Mouse (Mus musculus): ENCODE results near the gene Adora2a. TPM values are rescaled to one million over a fixed set of nuclear protein-coding genes. Genes with fewer than 3 reads are reported as not detected.
A peak's percentile ranks its signal among the peaks of the same experiment; 100 is the strongest.

The Adora2a gene
- polyA plus RNA-seq, 1 experiment from 2014 or later, result 2.2 TPM

DNA sequence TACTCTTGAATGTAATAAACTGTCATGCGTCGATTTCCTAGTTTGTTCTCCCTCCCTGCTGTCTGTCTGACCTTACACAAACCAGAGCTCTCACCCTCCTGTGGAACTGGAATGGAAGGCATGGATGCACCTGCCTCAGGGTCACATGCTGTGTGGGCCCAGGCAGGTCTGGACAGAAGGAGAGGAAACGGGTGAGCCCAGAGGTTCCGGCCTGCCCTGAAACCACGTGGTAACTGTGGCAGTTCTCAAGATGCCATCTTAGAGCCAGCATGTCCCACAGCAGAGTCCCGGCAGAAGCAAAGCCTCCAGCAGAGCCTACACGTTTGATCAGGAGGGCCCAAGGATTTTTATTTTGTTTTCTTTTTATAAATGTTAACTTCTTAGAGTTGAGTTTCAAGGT, 4.3 kb upstream of the Adora2a start:
- Histone ChIP-seq H3K27me3 (peaks cover 29% of the 10 kb centered on the region), H3K9me3 (no peaks in the 10 kb centered on the region), H3K4me2 (no peak overlapping the region), H3K4me3 (replicated peaks) (no peak overlapping the region), H3K9ac (replicated peaks) (no peak overlapping the region), H3K36me3 (peaks cover 59% of the 10 kb centered on the region), H3K27ac (no peak overlapping the region), H3K4me1 (replicated peaks) (peaks cover 11% of the 10 kb centered on the region)
- 83% methylated on average over 7 of the region's 7 CpGs for WGBS
- ATAC-seq (ENCODE audit: insufficient number of reproducible peaks, insufficient read depth, low FRiP score, low TSS enrichment, low read depth), result no peak

DNA sequence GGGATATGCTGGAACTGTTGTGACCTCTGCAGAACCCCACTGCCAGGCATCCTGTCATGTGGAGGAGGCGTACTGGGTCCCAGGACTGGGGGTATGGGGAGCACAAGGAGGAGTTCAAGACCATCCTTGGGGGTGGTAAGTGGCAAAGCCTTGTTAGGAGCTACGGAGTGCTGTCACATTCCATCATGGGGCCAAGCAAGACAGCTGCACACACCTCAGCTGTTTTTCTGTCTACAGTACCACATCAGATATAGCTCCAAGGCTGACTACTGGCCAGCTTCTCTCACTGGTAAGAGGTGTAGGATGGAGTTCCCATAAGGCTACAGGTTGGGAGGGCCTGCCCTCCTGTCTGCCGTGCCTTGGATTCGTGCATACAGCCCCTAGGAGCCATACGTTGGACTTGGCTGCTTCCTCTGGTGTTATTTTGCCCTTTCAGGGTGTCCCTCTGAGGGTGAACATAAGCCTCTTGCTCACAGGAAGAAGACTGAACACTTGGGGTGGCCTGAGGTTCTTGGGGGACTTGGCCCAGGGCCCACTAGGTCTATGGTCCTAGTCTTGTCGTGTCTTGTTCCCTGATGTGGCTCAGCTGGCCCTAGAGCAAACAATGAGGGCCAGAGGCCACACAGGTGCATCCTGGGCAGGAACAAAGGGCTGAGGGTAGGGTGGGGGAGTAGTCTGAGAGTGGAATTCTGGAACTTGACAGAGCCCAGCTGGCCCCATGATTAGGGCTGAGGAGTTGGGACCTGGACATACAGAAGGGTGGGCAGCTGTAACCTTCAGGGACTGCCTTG, 2.3 kb upstream of the Adora2a start:
- H3K27ac ChIP-seq, result no peak overlapping the region
- ATAC-seq (ENCODE audit: insufficient number of reproducible peaks, insufficient read depth, low FRiP score, low TSS enrichment, low read depth), result no peak
- H3K4me2 ChIP-seq, result no peak overlapping the region
- 79% methylated on average over 6 of the region's 6 CpGs for WGBS
- peaks cover 13% of the 10 kb centered on the region for H3K4me1 ChIP-seq (replicated peaks)
- H3K9ac ChIP-seq (replicated peaks), result no peak overlapping the region
- H3K27me3 ChIP-seq, result peaks cover 49% of the 10 kb centered on the region
- H3K36me3 ChIP-seq, result peaks cover 39% of the 10 kb centered on the region
- H3K4me3 ChIP-seq (replicated peaks), result no peak overlapping the region
- H3K9me3 ChIP-seq, result no peaks in the 10 kb centered on the region

DNA sequence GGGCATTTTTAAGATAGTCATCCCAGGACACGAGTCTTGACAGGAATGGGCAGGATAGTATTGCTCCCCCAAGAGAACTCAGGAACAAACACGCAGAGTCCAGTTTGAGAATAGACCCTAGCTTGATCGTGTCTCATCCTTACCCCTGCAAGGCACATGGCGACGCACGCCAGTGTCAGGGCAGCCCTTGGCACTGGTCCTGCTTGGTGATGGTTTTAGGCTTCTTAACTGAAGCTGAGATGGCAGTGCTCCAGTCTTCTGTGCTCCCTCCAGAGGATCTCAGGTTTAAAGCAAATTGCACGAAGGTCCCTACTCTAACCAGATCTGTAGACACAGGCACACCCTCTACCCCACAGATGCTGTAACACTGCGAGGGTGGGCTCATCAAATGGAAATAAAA, 921 bp upstream of the Adora2a start:
- peaks cover 13% of the 10 kb centered on the region for H3K4me1 ChIP-seq (replicated peaks)
- peaks cover 56% of the 10 kb centered on the region for H3K27me3 ChIP-seq
- H3K4me2 ChIP-seq, result no peak overlapping the region
- no peak overlapping the region for H3K4me3 ChIP-seq (replicated peaks)
- no peak overlapping the region for H3K27ac ChIP-seq
- WGBS, result 75% methylated on average over 8 of the region's 8 CpGs
- no peaks in the 10 kb centered on the region for H3K9me3 ChIP-seq
- no peak for ATAC-seq (ENCODE audit: insufficient number of reproducible peaks, insufficient read depth, low FRiP score, low TSS enrichment, low read depth)
- H3K36me3 ChIP-seq, result peaks cover 25% of the 10 kb centered on the region
- no peak overlapping the region for H3K9ac ChIP-seq (replicated peaks)

DNA sequence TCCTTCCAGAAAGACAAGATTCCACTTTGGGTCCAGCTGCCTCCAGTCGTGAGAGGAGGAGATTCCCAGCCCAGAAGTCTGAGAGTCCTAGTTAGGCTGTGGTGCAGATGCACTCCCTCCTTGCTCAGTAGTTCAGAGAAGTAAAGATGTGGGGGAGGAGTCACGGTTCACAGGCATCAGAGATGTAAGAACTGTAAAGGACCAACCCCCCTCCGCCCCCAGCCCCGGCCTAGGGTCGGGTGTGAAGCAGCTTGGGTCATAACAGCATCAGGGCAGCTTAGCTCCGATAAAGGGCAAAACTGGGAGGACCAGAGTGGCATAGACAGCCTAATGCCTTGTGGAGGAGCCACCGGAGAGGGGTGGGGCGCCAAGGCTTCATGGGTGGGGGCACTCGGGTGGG, 205 bp upstream of the Adora2a start:
- peaks cover 13% of the 10 kb centered on the region for H3K4me1 ChIP-seq (replicated peaks)
- H3K27ac ChIP-seq, result no peak overlapping the region
- peak overlapping the region; percentile 68 for H3K4me2 ChIP-seq
- H3K9me3 ChIP-seq, result no peaks in the 10 kb centered on the region
- no peak overlapping the region; the same call in 1 of the 2 replicates for H3K9ac ChIP-seq (replicated peaks)
- 4% methylated on average over 9 of the region's 9 CpGs for WGBS
- H3K4me3 ChIP-seq (replicated peaks), result peak overlapping the region; percentile 47
- peaks cover 56% of the 10 kb centered on the region for H3K27me3 ChIP-seq
- peaks cover 18% of the 10 kb centered on the region for H3K36me3 ChIP-seq
- 0 out of 2 replicates have a peak, but pooled peaks have one; percentile 5 for ATAC-seq (ENCODE audit: insufficient number of reproducible peaks, insufficient read depth, low FRiP score, low TSS enrichment, low read depth)

DNA sequence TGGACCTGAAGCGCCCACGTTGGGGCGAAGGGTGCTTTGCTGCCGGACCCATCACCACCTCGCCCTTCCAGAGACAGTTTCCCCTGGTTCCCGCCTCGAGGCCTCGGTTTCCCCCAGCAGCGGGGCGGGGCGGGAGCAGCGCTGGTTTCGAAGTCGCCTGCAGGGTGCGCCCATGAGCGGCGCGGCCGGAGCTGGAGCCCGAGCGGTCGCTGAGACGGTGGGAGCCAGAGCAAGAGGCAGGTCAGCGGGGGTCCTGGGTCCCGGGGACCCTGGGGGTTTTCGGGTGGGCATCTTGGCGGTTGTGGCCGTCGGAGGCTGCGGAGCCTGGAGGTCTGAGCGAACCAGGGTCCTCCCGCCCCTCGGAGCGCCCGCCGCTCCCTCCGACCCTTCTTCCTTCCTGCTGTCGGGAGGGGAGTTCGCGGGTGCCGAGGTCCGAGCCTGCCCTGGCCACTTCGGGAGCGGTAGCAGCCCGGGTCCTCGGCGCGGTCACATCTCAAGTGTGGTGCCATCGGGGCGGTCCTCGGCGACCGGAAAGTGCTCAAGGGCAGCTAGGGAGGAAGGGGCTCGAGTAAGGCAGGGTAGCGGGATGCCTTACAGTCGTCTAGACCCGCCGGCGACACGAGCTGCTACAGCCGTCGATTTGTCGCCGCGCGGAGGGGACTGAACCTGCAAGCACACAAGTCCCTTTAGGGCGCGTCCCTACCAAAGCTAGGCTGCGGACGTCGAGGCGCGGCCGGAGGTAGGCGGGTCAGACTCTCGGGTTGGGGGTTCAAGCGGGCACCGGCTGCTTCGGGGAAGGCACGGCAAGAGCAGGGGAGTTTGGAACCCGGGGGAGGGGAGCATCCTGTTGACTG, 458 bp downstream of the Adora2a start:
- Histone ChIP-seq H3K27me3 (peaks cover 56% of the 10 kb centered on the region), H3K4me1 (replicated peaks) (peaks cover 13% of the 10 kb centered on the region), H3K9ac (replicated peaks) (peak overlapping the region; percentile 42; the same call in 1 of the 2 replicates), H3K4me3 (replicated peaks) (peak overlapping the region; percentile 47), H3K27ac (no peak overlapping the region), H3K36me3 (peaks cover 11% of the 10 kb centered on the region; the same call in 1 of the 2 replicates), H3K4me2 (peak overlapping the region; percentile 68), H3K9me3 (no peaks in the 10 kb centered on the region)
- under 1% methylated on average over 81 of the region's 81 CpGs for WGBS
- 0 out of 2 replicates have a peak, but pooled peaks have one; percentile 44 for ATAC-seq (ENCODE audit: insufficient number of reproducible peaks, insufficient read depth, low FRiP score, low TSS enrichment, low read depth)

DNA sequence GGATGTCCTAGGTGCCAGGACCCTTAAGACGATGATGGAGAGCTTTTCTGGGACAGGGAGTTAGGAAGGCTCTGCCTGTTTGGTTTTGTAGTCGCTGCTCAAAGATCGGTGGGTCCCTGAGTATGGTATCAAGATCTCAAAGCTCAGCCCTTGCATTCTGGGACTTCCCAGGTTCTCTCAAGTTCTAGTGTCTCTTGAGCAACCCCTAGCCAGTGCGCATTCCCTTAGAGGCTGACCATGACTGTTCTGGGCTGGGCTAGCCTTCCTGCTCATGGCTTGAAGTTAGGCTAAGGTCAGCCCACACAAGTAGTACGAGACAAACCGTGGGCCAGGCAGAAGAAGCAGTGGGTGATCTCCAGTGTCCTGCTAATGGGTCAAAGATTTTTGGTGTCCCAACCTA, 1.5 kb downstream of the Adora2a start:
- Histone ChIP-seq H3K27me3 (peaks cover 56% of the 10 kb centered on the region), H3K4me2 (peak overlapping the region; percentile 68; the same call in 1 of the 2 replicates), H3K9ac (replicated peaks) (no peak overlapping the region), H3K9me3 (no peaks in the 10 kb centered on the region), H3K4me3 (replicated peaks) (peak overlapping the region; percentile 47; the same call in 1 of the 2 replicates), H3K27ac (no peak overlapping the region), H3K36me3 (peaks cover under 1% of the 10 kb centered on the region; the same call in 1 of the 2 replicates), H3K4me1 (replicated peaks) (peaks cover 13% of the 10 kb centered on the region)
- 81% methylated on average over 6 of the region's 6 CpGs for WGBS
- ATAC-seq (ENCODE audit: insufficient number of reproducible peaks, insufficient read depth, low FRiP score, low TSS enrichment, low read depth), result no peak

DNA sequence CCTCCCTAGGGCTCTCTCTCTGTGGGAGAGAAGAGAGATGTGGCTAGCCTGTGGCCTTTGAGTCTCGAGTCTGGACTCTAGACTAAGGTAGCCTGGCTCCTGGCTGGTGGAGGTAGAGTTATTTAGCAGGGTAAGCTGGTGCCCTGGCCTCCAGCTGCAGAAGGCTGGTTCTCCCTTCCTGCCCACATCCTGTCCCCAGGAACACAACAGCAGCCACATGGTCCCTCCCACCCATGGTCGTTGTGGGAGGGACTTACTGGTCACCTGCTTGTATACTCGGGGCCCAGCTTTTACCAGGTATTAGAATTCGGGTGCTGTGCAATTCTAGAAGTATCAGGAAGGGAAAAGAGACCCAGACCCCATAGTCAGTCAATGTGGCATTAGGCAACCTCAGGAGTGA, 3.6 kb downstream of the Adora2a start:
- Histone ChIP-seq H3K9me3 (no peaks in the 10 kb centered on the region), H3K36me3 (no peaks in the 10 kb centered on the region), H3K27me3 (peaks cover 48% of the 10 kb centered on the region), H3K4me3 (replicated peaks) (no peak overlapping the region), H3K27ac (no peak overlapping the region), H3K9ac (replicated peaks) (no peak overlapping the region), H3K4me2 (no peak overlapping the region), H3K4me1 (replicated peaks) (peaks cover 13% of the 10 kb centered on the region)
- 57% methylated on average over 4 of the region's 4 CpGs for WGBS
- ATAC-seq (ENCODE audit: insufficient number of reproducible peaks, insufficient read depth, low FRiP score, low TSS enrichment, low read depth), result no peak

DNA sequence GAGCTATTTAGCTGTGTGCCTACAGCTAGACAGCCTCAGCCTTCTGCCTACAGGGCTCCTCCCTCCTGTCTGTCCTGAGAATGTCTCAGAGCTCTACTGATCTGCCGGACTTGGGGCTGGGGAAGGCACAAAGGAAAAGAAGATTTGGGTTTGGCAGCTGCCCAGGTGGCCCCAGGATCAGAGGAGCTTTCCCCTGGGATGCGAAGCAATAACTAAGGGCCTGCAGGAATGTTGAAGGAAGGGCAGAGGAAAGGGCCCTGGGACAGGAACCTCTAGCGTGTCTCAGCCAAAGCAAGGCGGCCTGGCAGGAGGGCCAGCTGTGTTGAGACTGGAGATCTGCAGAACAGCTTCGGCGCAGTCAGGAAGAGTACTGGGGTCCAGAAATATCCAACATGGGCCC, 6.3 kb downstream of the Adora2a start:
- no peak overlapping the region for H3K27ac ChIP-seq
- H3K9ac ChIP-seq (replicated peaks), result no peak overlapping the region
- WGBS, result 52% methylated on average over 6 of the region's 6 CpGs
- H3K27me3 ChIP-seq, result peaks cover 22% of the 10 kb centered on the region
- H3K4me2 ChIP-seq, result no peak overlapping the region
- H3K4me1 ChIP-seq (replicated peaks), result no peaks in the 10 kb centered on the region
- no peaks in the 10 kb centered on the region for H3K36me3 ChIP-seq
- ATAC-seq (ENCODE audit: insufficient number of reproducible peaks, insufficient read depth, low FRiP score, low TSS enrichment, low read depth), result no peak
- no peak overlapping the region for H3K4me3 ChIP-seq (replicated peaks)
- H3K9me3 ChIP-seq, result no peaks in the 10 kb centered on the region

DNA sequence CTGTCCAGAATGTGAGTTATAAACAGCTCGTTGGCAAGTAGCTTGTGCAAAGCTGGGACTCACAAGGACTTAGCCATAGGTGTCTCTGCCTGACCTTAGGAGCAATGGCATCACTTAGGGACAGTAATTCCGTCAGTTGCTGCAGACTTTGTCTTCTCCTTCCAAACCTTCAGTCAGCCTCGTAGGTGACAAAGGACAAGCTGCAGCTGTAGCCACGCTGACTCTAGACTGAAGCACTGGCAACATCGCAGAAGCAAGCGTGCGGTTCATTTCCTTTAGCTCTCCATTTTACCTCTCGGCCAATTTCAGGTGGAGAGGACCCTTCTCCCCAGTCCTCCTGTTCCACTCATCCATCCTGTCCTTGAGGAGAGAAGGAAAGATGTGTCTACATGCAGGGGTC, 7.3 kb downstream of the Adora2a start:
- no peak overlapping the region for H3K9ac ChIP-seq (replicated peaks)
- no peaks in the 10 kb centered on the region for H3K9me3 ChIP-seq
- H3K4me1 ChIP-seq (replicated peaks), result no peaks in the 10 kb centered on the region
- H3K36me3 ChIP-seq, result no peaks in the 10 kb centered on the region
- peaks cover 12% of the 10 kb centered on the region for H3K27me3 ChIP-seq
- 84% methylated on average over 8 of the region's 8 CpGs for WGBS
- no peak for ATAC-seq (ENCODE audit: insufficient number of reproducible peaks, insufficient read depth, low FRiP score, low TSS enrichment, low read depth)
- no peak overlapping the region for H3K4me2 ChIP-seq
- no peak overlapping the region for H3K27ac ChIP-seq
- H3K4me3 ChIP-seq (replicated peaks), result no peak overlapping the region

DNA sequence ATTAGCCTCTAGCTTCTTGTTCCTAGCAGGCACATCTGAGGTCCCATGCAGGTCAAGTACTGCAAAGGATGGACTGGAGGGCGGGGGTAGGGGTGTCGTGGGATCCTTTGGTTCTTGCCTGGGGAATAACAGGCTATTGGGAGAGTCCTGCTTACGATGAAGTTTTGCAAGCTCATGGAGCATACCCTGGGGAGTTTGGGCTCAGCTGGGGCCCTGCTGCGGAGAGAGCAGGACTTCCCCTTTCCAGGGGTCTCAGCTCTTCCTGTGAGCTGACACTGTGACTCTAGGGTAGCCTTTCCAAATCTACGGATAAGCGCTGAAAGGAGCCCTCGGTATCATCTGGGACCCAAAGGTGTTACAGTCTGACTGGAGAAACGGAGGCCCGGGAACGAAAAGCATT, 7.7 kb downstream of the Adora2a start:
- WGBS, result 72% methylated on average over 10 of the region's 10 CpGs
- ATAC-seq (ENCODE audit: insufficient number of reproducible peaks, insufficient read depth, low FRiP score, low TSS enrichment, low read depth), result no peak
- Histone ChIP-seq H3K36me3 (no peaks in the 10 kb centered on the region), H3K9ac (replicated peaks) (no peak overlapping the region), H3K4me2 (no peak overlapping the region), H3K27ac (no peak overlapping the region), H3K27me3 (peaks cover 7% of the 10 kb centered on the region), H3K4me1 (replicated peaks) (no peaks in the 10 kb centered on the region), H3K4me3 (replicated peaks) (no peak overlapping the region), H3K9me3 (no peaks in the 10 kb centered on the region)

DNA sequence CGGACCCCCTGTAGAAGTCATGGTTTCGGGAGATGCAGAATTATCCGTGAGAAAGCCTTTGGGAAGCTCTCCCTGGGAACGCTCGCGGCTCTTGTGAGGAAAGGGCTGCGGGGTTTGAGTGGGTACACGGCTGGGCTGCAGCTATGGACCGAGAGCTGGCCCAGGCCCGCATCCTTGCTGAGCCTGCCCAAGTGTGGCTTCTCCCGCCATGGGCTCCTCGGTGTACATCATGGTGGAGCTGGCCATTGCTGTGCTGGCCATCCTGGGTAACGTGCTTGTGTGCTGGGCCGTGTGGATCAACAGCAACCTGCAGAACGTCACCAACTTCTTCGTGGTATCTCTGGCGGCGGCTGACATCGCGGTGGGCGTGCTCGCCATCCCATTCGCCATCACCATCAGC, 9.1 kb downstream of the Adora2a start:
- WGBS, result 96% methylated on average over 23 of the region's 23 CpGs
- H3K4me1 ChIP-seq (replicated peaks), result no peaks in the 10 kb centered on the region
- H3K36me3 ChIP-seq, result no peaks in the 10 kb centered on the region
- no peak overlapping the region for H3K27ac ChIP-seq
- H3K27me3 ChIP-seq, result no peaks in the 10 kb centered on the region
- H3K9me3 ChIP-seq, result no peaks in the 10 kb centered on the region
- no peak for ATAC-seq (ENCODE audit: insufficient number of reproducible peaks, insufficient read depth, low FRiP score, low TSS enrichment, low read depth)
- H3K9ac ChIP-seq (replicated peaks), result no peak overlapping the region
- no peak overlapping the region for H3K4me3 ChIP-seq (replicated peaks)
- H3K4me2 ChIP-seq, result no peak overlapping the region
